Mouse (Mus musculus): ENCODE results near the gene Acap3. TPM values are rescaled to one million over a fixed set of nuclear protein-coding genes. Genes with fewer than 3 reads are reported as not detected.

Gene Acap3
- total RNA-seq, 2 experiments from 2014 or later: 35.5 to 36.7 TPM

DNA sequence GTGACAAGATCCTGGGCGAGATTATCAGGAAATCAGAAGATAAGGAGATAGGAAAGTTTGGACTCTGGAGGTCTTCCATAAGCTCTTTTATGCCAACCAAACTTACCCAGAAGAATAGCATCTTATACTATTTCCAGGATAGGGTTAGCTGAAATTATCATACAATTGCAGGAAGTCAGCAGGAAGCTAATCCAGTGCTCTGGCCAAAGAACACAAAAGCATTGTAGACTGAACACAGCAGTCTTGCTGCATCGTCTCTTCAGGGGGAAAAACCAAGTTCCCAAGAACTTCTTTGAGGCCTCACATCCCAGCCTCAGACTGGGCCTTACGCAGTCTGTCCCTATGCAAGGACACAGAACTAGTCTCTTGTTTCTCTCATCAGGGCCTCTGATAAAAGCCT, 8.0 kb upstream of the Acap3 start:
- DNase-seq (ENCODE audit: low spot score in 2 of 2): no peak

DNA sequence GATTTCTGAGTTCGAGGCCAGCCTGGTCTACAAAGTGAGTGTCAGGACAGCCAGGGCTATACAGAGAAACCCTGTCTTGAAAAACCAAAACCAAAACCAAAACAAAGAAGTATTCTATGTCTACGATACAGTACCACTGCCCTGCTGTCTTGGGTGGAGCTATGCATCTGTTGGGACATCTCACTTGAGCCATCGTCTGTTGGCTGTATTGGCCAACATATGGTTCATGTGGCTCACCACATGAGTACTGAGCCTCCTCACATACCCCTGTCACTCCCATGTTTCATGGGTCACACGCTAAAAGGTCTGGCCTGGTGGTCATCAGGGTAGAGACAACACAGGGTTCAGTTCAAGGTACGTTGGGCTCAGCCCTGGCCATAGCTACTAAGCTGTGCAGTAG, 5.3 kb upstream of the Acap3 start:
- no peak for DNase-seq (ENCODE audit: low spot score in 2 of 2)

DNA sequence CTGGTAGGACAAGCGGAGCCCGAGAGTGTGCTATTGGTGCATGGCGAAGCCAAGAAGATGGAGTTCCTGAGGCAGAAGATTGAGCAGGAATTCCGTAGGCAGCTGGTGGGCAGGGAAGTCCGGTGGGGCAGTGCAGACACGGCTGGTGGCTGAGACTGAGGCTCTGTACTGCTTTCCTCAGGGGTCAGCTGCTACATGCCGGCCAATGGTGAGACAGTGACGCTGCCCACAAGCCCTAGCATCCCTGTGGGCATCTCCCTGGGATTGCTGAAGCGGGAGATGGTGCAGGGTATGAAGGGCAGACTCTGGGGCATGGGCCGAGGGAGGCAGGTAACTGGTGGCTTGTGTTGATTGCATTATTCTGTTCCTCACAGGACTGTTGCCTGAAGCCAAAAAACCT, 3.9 kb upstream of the Acap3 start:
- DNase-seq (ENCODE audit: low spot score in 2 of 2): no peak

- no peak for DNase-seq (ENCODE audit: low spot score in 2 of 2)
These were observed 3.4 kb upstream of the Acap3 start for GRCm38 (mm10) chr4:155888181-155888580.

GRCm38 (mm10) chr4:155889316-155889715, 2.3 kb upstream of the Acap3 start:
- DNase-seq (ENCODE audit: low spot score in 2 of 2): no peak

- DNase-seq (ENCODE audit: low spot score in 2 of 2): peak in 1 of 2 experiments; percentile 2
These were observed 581 bp upstream of the Acap3 start for GRCm38 (mm10) chr4:155891011-155891471.

DNA sequence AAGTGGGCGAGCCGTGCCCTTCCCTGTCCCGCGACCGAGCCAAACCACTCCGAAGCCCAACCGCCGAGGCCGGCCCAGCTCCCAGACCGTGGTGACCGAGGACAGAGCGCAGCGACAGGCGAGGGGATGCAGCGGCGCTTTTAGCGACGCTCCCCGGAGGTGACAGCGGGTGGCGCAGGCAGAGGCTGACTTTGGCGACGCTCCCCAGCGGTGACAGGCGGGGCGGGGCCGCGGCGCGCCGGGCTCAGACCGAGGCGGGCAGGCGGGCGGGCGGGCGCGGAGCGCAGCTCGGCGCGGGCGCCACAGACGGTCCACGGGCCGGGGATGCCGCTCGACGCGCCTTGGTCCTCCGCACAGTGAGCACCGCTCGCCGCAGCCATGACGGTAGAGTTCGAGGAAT, 395 bp downstream of the Acap3 start:
- DNase-seq (ENCODE audit: low spot score in 2 of 2): peak; percentile 55 to 73

- peak in 1 of 2 experiments; percentile 21 for DNase-seq (ENCODE audit: low spot score in 2 of 2)
These were observed 1.0 kb downstream of the Acap3 start for GRCm38 (mm10) chr4:155892438-155893211.

DNA sequence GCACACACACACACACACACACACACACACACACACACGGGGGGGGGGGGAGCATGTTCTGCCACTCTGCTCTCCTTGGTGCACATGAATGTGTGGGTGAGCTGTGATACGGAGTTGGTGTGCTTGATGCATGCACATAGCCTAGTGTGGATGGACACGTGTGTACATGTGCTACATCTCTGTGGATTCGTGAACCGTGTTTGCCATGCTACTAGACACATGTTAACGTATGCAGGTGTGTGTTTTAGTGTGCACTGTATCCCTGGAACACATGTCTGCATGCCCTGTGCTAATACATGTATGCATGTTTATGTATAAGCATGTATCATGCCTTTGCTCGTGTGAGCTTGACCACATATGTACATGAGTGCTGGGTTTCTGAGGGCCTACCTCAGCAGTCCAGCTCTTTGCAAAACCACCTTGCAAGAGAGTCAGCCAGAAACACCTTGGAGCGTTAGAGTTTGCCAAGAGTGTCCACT, 1.6 kb downstream of the Acap3 start:
- no peak for DNase-seq (ENCODE audit: low spot score in 2 of 2)

DNA sequence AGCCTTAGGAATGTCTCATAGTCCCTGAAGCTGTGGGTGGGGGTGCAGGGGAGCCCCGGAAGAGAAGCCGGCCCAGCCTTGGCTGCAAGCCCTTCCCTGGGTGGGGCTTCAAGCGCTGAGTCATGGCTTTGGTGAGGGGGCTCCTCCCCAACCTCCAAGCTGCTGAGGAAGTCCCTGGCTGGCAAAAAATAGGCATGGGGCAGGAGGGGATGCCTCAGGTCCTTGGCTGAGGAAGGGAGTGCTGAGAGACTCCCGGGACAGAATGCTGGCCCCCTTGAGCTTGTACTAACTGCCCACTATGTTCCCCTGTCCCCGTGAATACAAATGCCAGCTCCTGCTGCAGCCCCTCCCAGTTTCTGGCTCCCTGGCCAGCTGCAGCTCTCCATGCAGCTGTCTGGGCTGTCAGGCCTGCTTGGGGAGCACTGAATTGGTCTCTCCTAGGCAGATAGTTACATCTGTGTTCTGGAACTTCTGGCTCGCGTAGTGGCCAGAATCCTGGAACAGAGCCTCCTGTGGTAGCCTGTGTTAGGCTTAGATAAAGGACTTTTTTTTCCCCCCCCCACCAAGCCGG, 2.8 kb downstream of the Acap3 start:
- DNase-seq (ENCODE audit: low spot score in 2 of 2): peak; percentile 16 to 43

- DNase-seq (ENCODE audit: low spot score in 2 of 2): peak in 1 of 2 experiments; percentile 2
These were observed 3.6 kb downstream of the Acap3 start for GRCm38 (mm10) chr4:155895216-155895615.

GRCm38 (mm10) chr4:155895826-155896225, 4.2 kb downstream of the Acap3 start:
- no peak for DNase-seq (ENCODE audit: low spot score in 2 of 2)

GRCm38 (mm10) chr4:155896461-155896860, 4.8 kb downstream of the Acap3 start:
- DNase-seq (ENCODE audit: low spot score in 2 of 2): peak in 1 of 2 experiments; percentile 1

DNA sequence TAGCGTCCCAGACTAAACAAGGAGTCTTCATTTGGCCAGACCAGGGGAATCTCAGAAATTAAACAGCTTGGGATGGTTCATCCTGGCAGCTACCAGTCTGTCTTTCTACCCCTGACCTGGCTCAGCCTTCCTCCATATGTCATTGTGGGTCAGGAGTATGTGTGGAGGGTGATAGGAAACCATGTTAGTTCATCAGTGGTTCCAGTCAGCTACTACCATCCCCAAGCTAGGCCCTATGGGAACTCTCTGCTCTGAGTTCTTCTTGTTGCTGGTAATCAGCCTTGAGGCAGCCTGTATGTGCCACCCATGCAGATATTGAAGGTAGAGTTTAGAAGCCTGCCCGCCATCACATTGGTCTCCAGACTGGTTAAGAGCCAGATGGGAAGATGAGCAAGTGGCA, 6.7 kb downstream of the Acap3 start:
- peak in 1 of 2 experiments; percentile 1 for DNase-seq (ENCODE audit: low spot score in 2 of 2)

DNA sequence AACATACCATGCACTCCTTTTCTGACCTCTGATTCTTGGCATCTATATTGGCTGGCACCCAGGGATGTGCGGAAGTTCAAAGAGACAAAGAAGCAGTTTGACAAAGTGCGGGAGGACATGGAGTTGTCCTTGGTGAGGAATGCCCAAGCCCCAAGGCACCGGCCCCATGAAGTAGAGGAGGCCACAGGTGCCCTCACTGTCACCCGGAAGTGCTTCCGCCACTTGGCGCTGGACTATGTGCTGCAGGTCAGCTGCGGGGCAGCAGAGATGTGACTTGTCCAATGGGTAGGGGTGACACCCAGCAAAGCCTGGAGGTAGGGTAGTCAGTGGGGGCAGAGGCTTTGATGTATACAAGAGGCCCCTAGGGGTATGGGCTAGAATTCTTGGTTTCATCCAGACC, 7.7 kb downstream of the Acap3 start:
- peak; percentile 2 for DNase-seq (ENCODE audit: low spot score in 2 of 2)

- DNase-seq (ENCODE audit: low spot score in 2 of 2): peak; percentile 2 to 10
These were observed 9.6 kb downstream of the Acap3 start for GRCm38 (mm10) chr4:155901205-155901604.

GRCm38 (mm10) chr4:155903246-155903645, 11.6 kb downstream of the Acap3 start:
- no peak for DNase-seq (ENCODE audit: low spot score in 2 of 2)

DNA sequence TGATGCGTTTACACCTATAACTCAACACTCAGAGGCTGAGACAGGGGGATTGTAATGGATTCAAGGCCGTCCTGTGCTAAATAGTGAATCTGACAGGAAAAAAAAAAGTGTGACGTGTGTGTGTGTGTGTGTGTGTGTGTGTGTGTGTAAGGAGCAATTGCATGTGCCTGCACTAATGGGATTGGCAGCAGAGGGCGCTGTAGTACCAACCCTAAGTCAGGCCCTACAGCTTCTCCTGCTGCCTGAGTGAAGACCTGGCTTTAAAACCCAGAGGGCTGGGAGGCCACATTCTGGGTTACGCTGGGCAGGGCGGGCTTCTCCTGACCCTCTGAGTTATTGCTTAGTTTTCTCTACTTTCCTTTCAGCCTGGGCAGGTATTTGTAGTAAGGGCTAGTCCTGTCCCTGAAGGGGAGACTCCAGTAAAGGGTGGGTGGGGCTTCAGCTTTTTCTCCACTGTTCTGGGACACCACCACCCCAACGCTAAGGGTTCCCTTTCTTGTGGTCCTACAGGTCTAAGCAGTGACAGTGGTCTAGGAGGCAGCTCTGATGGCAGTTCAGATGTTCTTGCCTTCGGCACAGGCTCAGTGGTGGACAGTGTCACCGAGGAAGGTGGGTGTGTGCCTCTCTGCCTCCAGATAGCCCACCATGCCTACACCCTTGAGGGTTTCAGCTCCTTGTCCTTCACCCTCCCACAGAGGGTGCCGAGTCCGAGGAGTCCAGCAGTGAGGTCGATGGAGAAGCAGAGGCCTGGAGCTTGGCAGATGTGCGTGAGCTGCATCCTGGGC, 12.9 kb downstream of the Acap3 start:
- peak; percentile 2 for DNase-seq (ENCODE audit: low spot score in 2 of 2)

DNA sequence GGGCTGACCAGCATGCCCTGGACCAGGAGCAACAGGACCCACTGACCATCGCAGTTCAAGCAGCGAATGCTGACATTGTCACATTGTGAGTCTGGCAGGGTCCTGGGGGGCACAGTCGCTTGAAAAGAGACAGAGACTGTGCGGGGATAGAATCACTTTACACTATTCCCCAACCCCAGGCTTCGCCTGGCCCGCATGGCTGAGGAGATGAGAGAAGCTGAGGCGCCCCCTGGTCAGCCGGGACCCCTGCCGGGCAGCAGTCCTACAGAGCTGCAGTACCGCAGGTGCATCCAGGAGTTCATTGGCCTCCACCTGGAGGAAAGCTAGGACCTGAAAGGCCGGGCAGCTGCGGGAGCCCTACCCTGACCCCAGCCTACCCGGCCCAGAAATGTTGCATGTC, 14.0 kb downstream of the Acap3 start:
- DNase-seq (ENCODE audit: low spot score in 2 of 2): peak; percentile 1 to 2

DNA sequence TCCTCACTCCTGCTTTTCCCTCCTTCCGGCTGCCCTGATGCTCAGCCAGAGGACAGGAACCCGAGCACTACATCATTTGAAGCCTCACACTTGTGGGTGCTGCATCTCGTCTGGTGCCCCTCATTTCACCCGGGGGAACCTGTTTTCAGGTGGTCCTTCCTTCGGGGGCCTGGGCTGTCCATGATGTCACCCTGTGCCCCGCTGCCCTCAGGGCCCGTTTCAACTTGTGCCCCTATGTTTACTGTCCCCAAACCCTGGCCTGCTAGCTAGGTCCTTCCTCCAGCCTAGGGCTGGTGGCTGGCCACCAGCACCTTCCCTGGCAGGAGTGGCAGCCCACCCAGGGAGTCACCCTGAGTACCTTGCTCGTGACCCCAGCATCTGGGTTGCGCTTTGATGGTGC, 14.5 kb downstream of the Acap3 start:
- peak in 1 of 2 experiments; percentile 1 for DNase-seq (ENCODE audit: low spot score in 2 of 2)

DNA sequence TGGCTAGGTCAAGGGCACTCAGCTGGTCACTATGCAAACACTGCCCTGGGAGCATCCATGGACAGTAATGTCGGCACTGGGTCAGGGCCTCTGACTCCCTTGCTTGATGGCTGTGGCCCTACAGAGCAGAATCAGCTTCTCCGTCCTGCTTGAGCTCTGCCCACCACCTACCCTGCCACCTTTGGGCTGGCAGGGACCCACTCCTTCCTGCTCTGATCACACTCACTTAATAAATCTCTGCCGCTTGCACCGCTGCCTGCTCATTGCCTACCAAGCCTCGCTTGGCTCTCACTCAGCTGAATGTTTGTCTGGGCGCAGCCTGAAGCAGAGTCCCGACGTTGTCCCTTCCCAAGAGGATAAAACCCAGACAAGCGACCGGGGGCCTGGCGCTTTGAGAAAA, 15.4 kb downstream of the Acap3 start:
- DNase-seq (ENCODE audit: low spot score in 2 of 2): peak; percentile 2

DNA sequence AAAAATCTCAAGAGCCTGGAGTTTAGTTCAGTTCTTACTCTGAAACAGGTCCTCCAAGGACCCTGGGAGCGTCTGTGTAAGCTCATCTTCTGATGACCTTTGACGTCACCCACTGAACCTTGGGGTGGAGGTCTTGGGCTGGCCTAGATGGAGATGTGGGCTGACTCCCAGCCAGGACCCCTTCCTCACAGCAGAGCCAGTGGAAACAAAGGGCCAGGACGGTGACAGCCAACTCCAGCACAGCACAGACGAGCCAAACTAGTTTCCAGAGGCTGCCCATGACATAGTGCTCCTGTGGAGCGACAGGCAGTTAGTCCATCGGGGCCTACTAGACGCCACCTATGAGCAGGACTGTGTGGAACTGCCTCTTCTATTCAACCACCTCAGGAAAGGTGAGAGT, 16.7 kb downstream of the Acap3 start:
- peak in 1 of 2 experiments; percentile 2 for DNase-seq (ENCODE audit: low spot score in 2 of 2)

All from adrenal gland, postnatal 4 days (tissue).